Mouse (Mus musculus) ES-E14 (cell line): Measurements from ENCODE around the gene Anxa9. TPM values are rescaled to one million over a fixed set of nuclear protein-coding genes. Genes with fewer than 3 reads are reported as not detected.
A peak's percentile ranks its signal among the peaks of the same experiment; 100 is the strongest.

Experiments used
- DNase-seq: peaks from one replicate; pipeline ENCODE4 v3.0.0-alpha.2; 2013; ENCODE audit warnings: low read depth, low spot score
- H3K27ac ChIP-seq: 2 replicates; pipeline ENCODE4 v1.5.1; 2012; ENCODE audit warnings: low read depth, mild to moderate bottlenecking, low read length, moderate library complexity, mixed read lengths; ENCODE audit not compliant: poor library complexity, insufficient read depth, severe bottlenecking
- H3K36me3 ChIP-seq: 2 replicates; pipeline ENCODE4 v1.6.1; 2012; ENCODE audit warnings: mild to moderate bottlenecking, low read length, moderate library complexity, mixed read lengths; ENCODE audit not compliant: control insufficient read depth, poor library complexity, insufficient read depth, severe bottlenecking
- H3K4me1 ChIP-seq, 2 experiments: fragments of 150-350 bp in 1 of 2; sonication (generic) in 1 of 2; 2 replicates each; pipeline ENCODE4 v1.6.1; 2012; ENCODE audit warnings: low read length in 2 of 2, mild to moderate bottlenecking in 1 of 2, mixed read lengths in 1 of 2; ENCODE audit not compliant: control insufficient read depth in 2 of 2, insufficient read depth in 2 of 2, poor library complexity in 1 of 2
- H3K4me3 ChIP-seq, 2 experiments: fragments of 150-350 bp in 1 of 2; sonication (generic) in 1 of 2; 2 replicates each; pipeline ENCODE4 v1.5.1; 2012; ENCODE audit warnings: low read length in 2 of 2, low read depth in 1 of 2, mild to moderate bottlenecking in 1 of 2, mixed read lengths in 1 of 2; ENCODE audit not compliant: insufficient read depth in 1 of 2, poor library complexity in 1 of 2, severe bottlenecking in 1 of 2
- H3K9ac ChIP-seq: 2 replicates; pipeline ENCODE4 v1.6.1; 2012; ENCODE audit warnings: low read depth, mild to moderate bottlenecking, low read length, mixed read lengths; ENCODE audit not compliant: poor library complexity, insufficient read depth, severe bottlenecking
- H3K9me3 ChIP-seq: fragments of 150-350 bp; sonication (generic); 2 replicates; pipeline ENCODE4 v1.6.1; 2012; ENCODE audit warnings: low read depth, mild to moderate bottlenecking, low read length; ENCODE audit not compliant: control insufficient read depth, insufficient read depth
- CHD2 ChIP-seq: IDR thresholded peaks from 2 replicates; pipeline ENCODE4 v1.6.1; 2014; ENCODE audit warnings: mild to moderate bottlenecking, low read depth, low read length, inconsistent platforms
- HCFC1 ChIP-seq: IDR thresholded peaks from 2 replicates; pipeline ENCODE4 v1.6.1; 2012; ENCODE audit warnings: low read length, inconsistent platforms, borderline replicate concordance; ENCODE audit not compliant: insufficient read depth
- MAFK ChIP-seq: IDR thresholded peaks from 2 replicates; pipeline ENCODE4 v1.6.1; 2014; ENCODE audit warnings: mild to moderate bottlenecking, low read depth, low read length, inconsistent platforms; ENCODE audit not compliant: insufficient read depth
- ZC3H11A ChIP-seq: IDR thresholded peaks from 2 replicates; pipeline ENCODE4 v1.6.1; 2012; ENCODE audit warnings: low read depth, mild to moderate bottlenecking, inconsistent platforms, low read length, borderline replicate concordance
- ZNF384 ChIP-seq: IDR thresholded peaks from 2 replicates; pipeline ENCODE4 v1.6.1; 2012; ENCODE audit warnings: low read depth, low read length, inconsistent platforms
- in situ Hi-C, 2 experiments: fragments of 600-800 bp; cut with MboI; formaldehyde crosslinking; loops; one replicate each; pipeline ENCODE4 v1.15.1; 2025; ENCODE audit warnings: low sequenced_read_pairs in 2 of 2, inconsistent platforms in 1 of 2; ENCODE audit not compliant: unreplicated experiment in 2 of 2
- total RNA-seq: library from RNA; depleted of rRNA; stranded (reverse); fragments of 300-350 nt; gene quantifications from 2 replicates; pipeline ENCODE4 v1.2.3, GENCODE M21; 2012; rRNA removed

Anxa9 gene
- total RNA-seq, 1 experiment = 0.58 TPM

DNA sequence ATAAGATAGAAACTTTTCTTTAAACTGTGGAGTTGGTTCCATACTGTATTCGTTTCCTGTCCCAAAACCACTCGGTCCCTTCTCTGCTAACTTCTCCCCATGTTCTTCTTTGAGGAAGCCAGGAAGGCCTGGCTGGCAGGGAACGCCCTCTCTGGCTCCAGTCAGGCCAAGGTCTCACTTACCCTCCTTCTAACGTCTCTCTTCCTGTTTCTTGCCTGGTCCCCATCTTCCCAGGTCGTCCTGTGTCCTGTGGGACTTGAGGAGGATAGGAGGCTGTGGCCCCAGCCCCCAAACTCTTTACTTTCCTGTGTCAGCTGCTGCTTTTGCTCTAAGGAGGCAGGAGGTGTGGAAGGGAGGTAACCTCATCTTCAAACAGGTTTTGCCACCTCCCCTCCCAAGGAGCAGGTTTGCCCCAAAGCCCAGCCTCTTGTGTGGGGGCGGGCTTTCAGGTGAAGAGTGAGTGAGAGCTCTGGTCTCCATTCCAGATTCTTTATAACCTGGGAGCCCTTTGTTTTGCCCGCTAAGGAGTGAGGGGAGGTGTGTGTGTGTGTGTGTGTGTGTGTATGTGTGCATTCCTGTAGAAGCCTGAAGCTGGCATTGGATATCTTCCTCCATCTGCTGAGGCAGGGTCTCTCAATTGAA, 56.1 kb downstream of the Anxa9 start, which contains the start of gene Bnipl:
Gene Bnipl (minus strand): TSS at position 411 of the 642 bp plus-strand sequence.
- Histone ChIP-seq H3K9me3 (no peaks in the 10 kb centered on the region), H3K9ac (no peak within 1 kb of the TSS; the same call in 1 of the 2 replicates), H3K27ac (peak within 1 kb of the TSS; percentile 47), H3K4me3 (peak within 1 kb of the TSS; percentile 14 to 41; a peak in 3 of 4 replicates), H3K4me1 (peaks cover 0 to 16% of the 10 kb centered on the region in 2 experiments; a peak in 2 of 4 replicates), H3K36me3 (peaks cover 15% of the 10 kb centered on the region)
- no peak for DNase-seq
- TF ChIP-seq CHD2 (0 out of 2 replicates have a peak, but pooled peaks have one; percentile 16), MAFK (no peak), ZC3H11A (no peak), HCFC1 (no peak), ZNF384 (no peak)
- in situ Hi-C loops = no loop called here

DNA sequence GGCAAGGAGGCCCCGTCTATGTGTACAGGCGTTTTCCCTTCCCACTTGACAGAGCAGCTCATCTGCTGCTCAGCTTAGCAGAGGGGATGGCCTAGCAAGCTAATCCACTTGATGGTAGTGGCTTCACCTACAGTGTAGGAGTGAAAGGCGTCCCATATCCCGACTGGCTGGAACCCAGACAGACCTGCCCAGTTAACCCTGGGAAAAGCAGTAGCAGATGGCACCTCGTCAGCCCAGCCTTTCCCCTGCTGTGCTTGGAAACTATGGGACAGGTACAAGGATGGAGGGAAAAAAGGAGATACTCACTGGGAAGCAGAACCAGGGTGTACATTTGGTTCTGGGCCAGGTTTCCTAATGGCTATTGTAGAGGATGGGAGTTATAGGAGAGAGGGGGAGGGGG, 56.6 kb downstream of the Anxa9 start:
- Histone ChIP-seq H3K36me3 (peaks cover 13% of the 10 kb centered on the region), H3K27ac (no peak overlapping the region), H3K9ac (no peak overlapping the region), H3K4me1 (peaks cover 0 to 16% of the 10 kb centered on the region in 2 experiments; a peak in 2 of 4 replicates), H3K9me3 (no peaks in the 10 kb centered on the region), H3K4me3 (no peak overlapping the region)
- DNase-seq = no peak
- in situ Hi-C loops = no loop called here
- TF ChIP-seq CHD2 (no peak), ZC3H11A (no peak), MAFK (no peak), HCFC1 (no peak), ZNF384 (no peak)

DNA sequence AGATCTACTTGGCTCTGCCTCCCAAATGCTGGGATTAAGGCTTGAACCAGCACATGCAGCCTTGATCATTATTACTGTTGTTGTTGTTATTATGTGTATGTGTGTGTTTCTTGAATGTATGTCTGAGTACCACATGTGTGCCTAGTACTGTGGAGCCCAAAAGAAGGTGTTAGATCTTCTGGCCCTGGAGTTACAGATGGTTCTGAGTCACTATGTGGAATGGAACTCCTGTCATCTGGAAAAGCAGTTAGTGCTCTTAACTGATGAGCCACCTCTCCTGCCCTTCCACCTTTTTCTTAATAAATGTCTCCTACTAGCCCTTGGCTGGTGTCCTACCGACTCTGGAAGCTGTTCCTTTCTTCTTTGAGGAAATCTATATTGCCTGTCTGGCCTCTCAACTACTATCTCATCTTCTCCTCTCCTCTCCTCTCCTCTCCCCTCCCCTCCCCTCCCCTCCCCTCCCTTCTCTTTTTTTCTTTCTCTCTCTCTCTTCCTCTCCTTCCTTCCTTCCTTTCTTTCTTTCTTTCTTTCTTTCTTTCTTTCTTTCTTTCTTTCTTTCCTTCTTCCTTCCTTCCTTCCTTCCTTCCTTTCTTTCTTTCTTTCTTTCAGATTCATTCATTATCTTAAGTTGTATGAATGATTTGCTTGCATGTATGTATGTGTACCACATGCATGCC, 59.2 kb downstream of the Anxa9 start:
- no peak overlapping the region for H3K27ac ChIP-seq
- H3K4me3 ChIP-seq = no peak overlapping the region
- no peak for DNase-seq
- H3K4me1 ChIP-seq = peaks cover 0 to 14% of the 10 kb centered on the region in 2 experiments; a peak in 2 of 4 replicates
- H3K9me3 ChIP-seq = no peaks in the 10 kb centered on the region
- no peak overlapping the region for H3K9ac ChIP-seq
- TF ChIP-seq ZC3H11A (no peak), MAFK (no peak), CHD2 (no peak), HCFC1 (no peak), ZNF384 (no peak)
- in situ Hi-C loops = no loop called here
- H3K36me3 ChIP-seq = peaks cover 3% of the 10 kb centered on the region; the same call in 1 of the 2 replicates

DNA sequence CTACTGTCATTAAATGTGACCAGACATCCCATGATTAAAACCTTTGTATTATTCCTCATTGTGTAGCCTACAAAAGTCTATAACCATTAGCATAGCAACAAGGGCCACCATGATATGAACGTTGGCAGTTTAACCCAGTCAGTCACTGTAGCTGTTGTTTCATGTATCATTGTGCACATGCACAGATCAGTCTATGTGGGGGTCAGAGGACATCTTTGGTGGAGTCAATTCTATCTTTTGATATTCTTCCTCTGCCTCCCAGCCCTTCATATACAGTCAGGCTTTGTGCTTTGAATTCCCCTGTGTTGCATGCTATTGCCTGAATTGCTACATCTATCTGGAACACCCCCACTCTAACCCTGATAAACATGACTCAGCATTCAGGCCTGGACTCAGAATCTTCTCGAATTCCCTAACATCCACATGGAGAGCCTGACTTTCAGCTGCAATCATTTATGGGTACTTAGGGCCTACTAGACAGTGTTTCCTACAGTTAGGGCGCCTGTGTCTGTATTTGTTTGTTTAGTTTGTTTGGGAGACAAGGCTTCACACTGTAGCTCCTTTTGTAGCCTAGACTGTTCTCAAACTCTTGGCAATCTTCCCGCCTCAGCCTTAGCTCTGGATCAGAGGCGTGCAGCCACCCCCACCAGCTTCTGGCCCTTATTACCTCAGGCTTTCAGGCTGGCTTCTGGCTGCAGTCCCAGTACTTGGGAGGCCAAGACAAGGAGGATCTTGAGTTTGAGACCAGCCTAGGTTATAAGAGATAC, 60.3 kb downstream of the Anxa9 start:
- TF ChIP-seq HCFC1 (no peak), MAFK (no peak; the same call in 1 of the 2 replicates), ZC3H11A (no peak), CHD2 (no peak), ZNF384 (no peak)
- Histone ChIP-seq H3K27ac (no peak overlapping the region), H3K36me3 (peaks cover 3% of the 10 kb centered on the region; the same call in 1 of the 2 replicates), H3K4me3 (no peak overlapping the region), H3K4me1 (peaks cover 0 to 15% of the 10 kb centered on the region in 2 experiments; a peak in 3 of 4 replicates), H3K9ac (no peak overlapping the region), H3K9me3 (no peaks in the 10 kb centered on the region)
- no peak for DNase-seq
- in situ Hi-C loops = no loop called here

Other genes with a start within 250 kb of the Anxa9 start
- 23.2 and 30.7 TPM in 2 replicates for gene Pip5k1a, start 200.2 kb downstream of the Anxa9 start, total RNA-seq
- gene Vps72, start 196.2 kb downstream of the Anxa9 start, total RNA-seq = 34.4 and 35.7 TPM in 2 replicates
- gene Tmod4, start 182.7 kb downstream of the Anxa9 start, total RNA-seq = 0.36 TPM in 1 of 2 replicates, not detected in the other
- gene Scnm1, start 173.2 kb downstream of the Anxa9 start, total RNA-seq = 38.1 and 39.2 TPM in 2 replicates
- 4.4 and 5.1 TPM in 2 replicates for gene Lysmd1, start 173.1 kb downstream of the Anxa9 start, total RNA-seq
- gene Tnfaip8l2, start 164.8 kb downstream of the Anxa9 start, total RNA-seq = 1.0 and 1.3 TPM in 2 replicates
- 15.3 and 34.7 TPM in 2 replicates for gene Sema6c, start 146.7 kb downstream of the Anxa9 start, total RNA-seq
- 28.7 and 30.7 TPM in 2 replicates for gene Gabpb2, start 89.3 kb downstream of the Anxa9 start, total RNA-seq
- gene Cdc42se1, start 78.4 kb downstream of the Anxa9 start, total RNA-seq = 43.2 and 51.4 TPM in 2 replicates
- 5.3 and 10.1 TPM in 2 replicates for gene Mllt11, start 75.0 kb downstream of the Anxa9 start, total RNA-seq
- gene Gm128, start 65.6 kb downstream of the Anxa9 start, total RNA-seq = 2.0 and 3.0 TPM in 2 replicates
- 6.7 and 16.0 TPM in 2 replicates for gene Bnipl, start 56.0 kb downstream of the Anxa9 start, total RNA-seq
- 48.8 and 54.5 TPM in 2 replicates for gene Mindy1, start 25.8 kb downstream of the Anxa9 start, total RNA-seq
- gene Prune1, start 25.1 kb downstream of the Anxa9 start, total RNA-seq = 26.4 and 29.5 TPM in 2 replicates
- 87.6 and 101 TPM in 2 replicates for gene Cers2, start 7.6 kb upstream of the Anxa9 start, total RNA-seq
- gene Setdb1, start 50.0 kb upstream of the Anxa9 start, total RNA-seq = 54.7 and 59.1 TPM in 2 replicates
- 0.31 TPM in 1 of 2 replicates, not detected in the other for gene 4930558C23Rik, start 95.7 kb upstream of the Anxa9 start, total RNA-seq
- gene Arnt, start 127.2 kb upstream of the Anxa9 start, total RNA-seq = 25.1 and 28.8 TPM in 2 replicates
- gene Ctsk, start 192.1 kb upstream of the Anxa9 start, total RNA-seq = 0.22 and 0.69 TPM in 2 replicates
- gene Ctss, start 219.6 kb upstream of the Anxa9 start, total RNA-seq = 0.16 and 0.67 TPM in 2 replicates